Mouse (Mus musculus) MEL (cell line): ENCODE results near the gene Pdcd2l. TPM values are rescaled to one million over a fixed set of nuclear protein-coding genes. Genes with fewer than 3 reads are reported as not detected.

Experiments used
- DNase-seq: peaks from one replicate; pipeline ENCODE4 v3.0.0; 2011; ENCODE audit warnings: low read depth, low spot score
- H3K27ac ChIP-seq: 2 replicates; pipeline ENCODE4 v1.5.1; 2012; ENCODE audit warnings: low read depth, mild to moderate bottlenecking, control low read depth, low read length, moderate library complexity; ENCODE audit not compliant: control insufficient read depth
- H3K27me3 ChIP-seq, 2 experiments: fragments of 150-350 bp in 1 of 2; sonication (generic) in 1 of 2; 2 replicates each; pipeline ENCODE4 v1.6.1; 2012; ENCODE audit warnings: low read length in 2 of 2, mild to moderate bottlenecking in 2 of 2, improper control_type of control experiment in 1 of 2, moderate library complexity in 1 of 2; ENCODE audit not compliant: insufficient read depth in 2 of 2, control insufficient read depth in 1 of 2
- H3K36me3 ChIP-seq, 2 experiments: 2 replicates each; pipeline ENCODE4 v1.6.1; 2012 to 2014; ENCODE audit warnings: low read length in 2 of 2, improper control_type of control experiment in 1 of 2, inconsistent platforms in 1 of 2, mild to moderate bottlenecking in 1 of 2; ENCODE audit not compliant: insufficient read depth in 2 of 2, control insufficient read depth in 1 of 2
- H3K4me1 ChIP-seq, 2 experiments: fragments of 150-350 bp in 1 of 2; sonication (generic) in 1 of 2; 2 replicates each; pipeline ENCODE4 v1.6.1; 2012; ENCODE audit warnings: low read length in 2 of 2, improper control_type of control experiment in 1 of 2, mild to moderate bottlenecking in 1 of 2; ENCODE audit not compliant: insufficient read depth in 2 of 2, control insufficient read depth in 1 of 2
- H3K4me3 ChIP-seq, 2 experiments: fragments of 150-350 bp in 1 of 2; sonication (generic) in 1 of 2; 2 replicates each; pipeline ENCODE4 v1.5.1; 2012; ENCODE audit warnings: low read depth in 2 of 2, low read length in 2 of 2, mild to moderate bottlenecking in 2 of 2, moderate library complexity in 2 of 2, control low read depth in 1 of 2, improper control_type of control experiment in 1 of 2; ENCODE audit not compliant: control insufficient read depth in 1 of 2, insufficient read depth in 1 of 2
- H3K79me2 ChIP-seq: 2 replicates; pipeline ENCODE4 v1.6.1; 2012; ENCODE audit warnings: mild to moderate bottlenecking, low read length, moderate library complexity; ENCODE audit not compliant: control insufficient read depth, poor library complexity, insufficient read depth
- H3K9ac ChIP-seq: 2 replicates; pipeline ENCODE4 v1.6.1; 2012; ENCODE audit warnings: low read depth, mild to moderate bottlenecking, control low read depth, low read length, moderate library complexity; ENCODE audit not compliant: control insufficient read depth, poor library complexity, severe bottlenecking
- H3K9me3 ChIP-seq: fragments of 150-350 bp; sonication (generic); replicated peaks from 2 replicates; pipeline ENCODE4 v1.6.1; 2012; ENCODE audit warnings: mild to moderate bottlenecking, low read length, improper control_type of control experiment, moderate library complexity; ENCODE audit not compliant: insufficient read depth
- BHLHE40 ChIP-seq: IDR thresholded peaks from 2 replicates; pipeline ENCODE4 v1.6.1; 2012; ENCODE audit warnings: low read depth, mild to moderate bottlenecking, inconsistent platforms, low read length, improper control_type of control experiment, borderline replicate concordance
- CHD1 ChIP-seq: IDR thresholded peaks from 2 replicates; pipeline ENCODE4 v1.6.1; 2012; ENCODE audit warnings: low read depth, mild to moderate bottlenecking, inconsistent platforms, low read length, improper control_type of control experiment
- E2F4 ChIP-seq: IDR thresholded peaks from 2 replicates; pipeline ENCODE4 v1.6.1; 2011; ENCODE audit warnings: low read depth, low read length, improper control_type of control experiment, borderline replicate concordance
- ELF1 ChIP-seq: IDR thresholded peaks from 2 replicates; pipeline ENCODE4 v1.6.1; 2014; ENCODE audit warnings: low read depth, mild to moderate bottlenecking, inconsistent platforms, low read length, improper control_type of control experiment, moderate library complexity
- EP300 ChIP-seq, 2 experiments: IDR thresholded peaks; 2 replicates each; pipeline ENCODE4 v1.6.1; 2011; ENCODE audit warnings: improper control_type of control experiment in 2 of 2, low read length in 2 of 2, low read depth in 1 of 2, mild to moderate bottlenecking in 1 of 2
- GABPA ChIP-seq: IDR thresholded peaks from 2 replicates; pipeline ENCODE4 v1.6.1; 2012; ENCODE audit warnings: low read depth, mild to moderate bottlenecking, inconsistent platforms, low read length, improper control_type of control experiment, moderate library complexity
- HCFC1 ChIP-seq: IDR thresholded peaks from 2 replicates; pipeline ENCODE4 v1.6.1; 2012; ENCODE audit warnings: low read depth, mild to moderate bottlenecking, inconsistent platforms, low read length, improper control_type of control experiment, moderate library complexity
- JUND ChIP-seq: IDR thresholded peaks from 2 replicates; pipeline ENCODE4 v1.6.1; 2011; ENCODE audit warnings: low read depth, mild to moderate bottlenecking, improper control_type of control experiment, low read length
- KAT2A ChIP-seq: conservative IDR thresholded peaks from 2 replicates; pipeline ENCODE4 v1.6.1; 2012; ENCODE audit warnings: low read depth, low read length, improper control_type of control experiment, inconsistent platforms
- MAFK ChIP-seq: IDR thresholded peaks from 2 replicates; pipeline ENCODE4 v1.6.1; 2011; ENCODE audit warnings: low read depth, mild to moderate bottlenecking, low read length, improper control_type of control experiment, borderline replicate concordance
- MAX ChIP-seq: IDR thresholded peaks from 2 replicates; pipeline ENCODE4 v1.6.1; 2011; ENCODE audit warnings: low read length, improper control_type of control experiment
- MAZ ChIP-seq: IDR thresholded peaks from 2 replicates; pipeline ENCODE4 v1.6.1; 2012; ENCODE audit warnings: low read depth, mild to moderate bottlenecking, inconsistent platforms, low read length, improper control_type of control experiment
- MEF2A ChIP-seq: IDR thresholded peaks from 2 replicates; pipeline ENCODE4 v1.6.1; 2014; ENCODE audit warnings: low read depth, mild to moderate bottlenecking, inconsistent platforms, low read length, improper control_type of control experiment; ENCODE audit not compliant: poor library complexity, insufficient replicate concordance, severe bottlenecking; ENCODE audit errors: extremely low read depth
- MXI1 ChIP-seq: IDR thresholded peaks from 2 replicates; pipeline ENCODE4 v1.6.1; 2011; ENCODE audit warnings: mild to moderate bottlenecking, low read depth, low read length, improper control_type of control experiment
- MYB ChIP-seq: IDR thresholded peaks from 2 replicates; pipeline ENCODE4 v1.6.1; 2011; ENCODE audit warnings: mild to moderate bottlenecking, low read depth, low read length, improper control_type of control experiment
- MYC ChIP-seq: IDR thresholded peaks from 2 replicates; pipeline ENCODE4 v1.6.1; 2011; ENCODE audit warnings: low read depth, mild to moderate bottlenecking, low read length, improper control_type of control experiment, moderate library complexity
- POLR2A ChIP-seq, 2 experiments: IDR thresholded peaks; 2 replicates each; pipeline ENCODE4 v1.6.1; 2011 to 2012; ENCODE audit warnings: low read length in 2 of 2, mild to moderate bottlenecking in 2 of 2, control low read depth in 1 of 2, improper control_type of control experiment in 1 of 2, low read depth in 1 of 2, moderate library complexity in 1 of 2; ENCODE audit not compliant: control insufficient read depth in 1 of 2, insufficient read depth in 1 of 2, poor library complexity in 1 of 2
- POLR2AphosphoS5 ChIP-seq: IDR thresholded peaks from 2 replicates; pipeline ENCODE4 v1.6.1; 2012; ENCODE audit warnings: low read depth, borderline replicate concordance, mild to moderate bottlenecking, inconsistent platforms, low read length, moderate library complexity, mixed read lengths
- RAD21 ChIP-seq: IDR thresholded peaks from 2 replicates; pipeline ENCODE4 v1.6.1; 2011; ENCODE audit warnings: mild to moderate bottlenecking, low read depth, low read length, improper control_type of control experiment
- SMC3 ChIP-seq: IDR thresholded peaks from 2 replicates; pipeline ENCODE4 v1.6.1; 2011; ENCODE audit warnings: low read depth, low read length, improper control_type of control experiment
- TAL1 ChIP-seq: IDR thresholded peaks from 2 replicates; pipeline ENCODE4 v1.6.1; 2012; ENCODE audit warnings: mild to moderate bottlenecking, inconsistent platforms, low read length, moderate library complexity, mixed read lengths
- TBP ChIP-seq: IDR thresholded peaks from 2 replicates; pipeline ENCODE4 v1.8.0; 2011; ENCODE audit warnings: low read depth, low read length, improper control_type of control experiment
- TCF12 ChIP-seq: IDR thresholded peaks from 2 replicates; pipeline ENCODE4 v1.6.1; 2014; ENCODE audit warnings: low read depth, mild to moderate bottlenecking, inconsistent platforms, low read length, improper control_type of control experiment, moderate library complexity
- UBTF ChIP-seq: IDR thresholded peaks from 2 replicates; pipeline ENCODE4 v1.6.1; 2012; ENCODE audit warnings: low read depth, mild to moderate bottlenecking, inconsistent platforms, low read length, improper control_type of control experiment, moderate library complexity, borderline replicate concordance; ENCODE audit not compliant: insufficient read depth
- USF2 ChIP-seq, 2 experiments: IDR thresholded peaks; 2 replicates each; pipeline ENCODE4 v1.6.1; 2011 to 2012; ENCODE audit warnings: improper control_type of control experiment in 2 of 2, low read length in 2 of 2, borderline replicate concordance in 1 of 2, inconsistent platforms in 1 of 2, low read depth in 1 of 2, mild to moderate bottlenecking in 1 of 2; ENCODE audit not compliant: insufficient read depth in 1 of 2
- ZKSCAN1 ChIP-seq: IDR thresholded peaks from 2 replicates; pipeline ENCODE4 v1.6.1; 2012; ENCODE audit warnings: low read depth, mild to moderate bottlenecking, inconsistent platforms, low read length, improper control_type of control experiment, moderate library complexity
- polyA plus RNA-seq, 2 experiments: library from polyadenylated mRNA; stranded (reverse) in 1 of 2; unstranded in 1 of 2; fragments of >175 nt in 1 of 2; fragments of >200 nt in 1 of 2; gene quantifications; 2 replicates each; pipeline versions ENCODE4 v1.2.1 to v1.2.4; 2012; ENCODE audit warnings: low replicate concordance in 2 of 2, low read depth in 1 of 2; ENCODE audit not compliant: insufficient read length in 2 of 2, insufficient read depth in 1 of 2, missing spikeins in 1 of 2
- total RNA-seq: library from RNA; depleted of rRNA; stranded (reverse); fragments of 300-350 nt; gene quantifications from 2 replicates; pipeline ENCODE4 v1.2.3, GENCODE M21; 2012

Pdcd2l gene
- total and polyA plus RNA-seq, 3 experiments = 25.7 to 26.6 TPM; not detected in 1

DNA sequence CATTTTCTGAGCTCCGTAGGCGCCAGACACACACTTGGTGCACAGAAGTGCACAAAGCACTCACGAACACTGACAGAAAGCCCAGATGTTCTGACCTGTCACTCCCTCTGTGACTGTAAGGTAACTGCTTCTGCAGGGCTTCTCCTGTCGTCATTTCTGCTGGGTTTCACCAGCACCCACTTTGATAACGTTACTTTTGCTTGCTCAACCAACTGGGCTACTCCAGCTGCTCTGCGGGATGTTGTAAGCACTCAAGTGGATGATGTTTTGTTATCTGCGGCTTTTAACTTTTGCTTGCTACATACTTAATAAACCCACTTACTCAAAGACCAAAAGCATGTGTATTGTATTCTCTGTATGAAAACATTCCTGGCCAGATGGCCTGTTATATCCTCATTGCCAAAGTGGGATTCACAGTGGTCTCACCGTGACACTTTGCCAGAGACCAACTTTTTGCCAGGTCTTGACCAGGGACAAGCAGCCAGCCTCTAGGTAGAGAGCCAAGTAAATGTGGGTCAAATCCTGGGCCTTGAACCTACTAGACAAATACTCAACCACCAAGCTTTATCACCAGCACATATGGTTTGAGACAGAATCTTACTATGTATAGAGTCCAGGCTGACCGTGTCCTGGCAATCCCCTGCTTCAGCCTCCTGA lies 25.3 kb upstream of the Pdcd2l start:
- peaks cover 17% of the 10 kb centered on the region for H3K79me2 ChIP-seq
- no peak overlapping the region for H3K9ac ChIP-seq
- no peaks in the 10 kb centered on the region for H3K9me3 ChIP-seq
- peaks cover 3 to 11% of the 10 kb centered on the region in 2 experiments; a peak in 3 of 4 replicates for H3K4me1 ChIP-seq
- H3K27ac ChIP-seq = no peak overlapping the region
- H3K27me3 ChIP-seq = no peaks in the 10 kb centered on the region
- TF ChIP-seq POLR2AphosphoS5 = no peak
- no peak for TF ChIP-seq MEF2A
- TF ChIP-seq SMC3 = no peak
- no peak for TF ChIP-seq MAX
- TF ChIP-seq TAL1 = no peak
- no peak for TF ChIP-seq POLR2A (IDR thresholded peaks at IDR 0.05; ENCODE audit: control insufficient read depth in 1 of 2, insufficient read depth in 1 of 2, low read depth in 1 of 2, low read length in 2 of 2, poor library complexity in 1 of 2)
- no peak for TF ChIP-seq KAT2A
- no peak for TF ChIP-seq RAD21
- TF ChIP-seq TBP = no peak
- TF ChIP-seq CHD1 = no peak
- no peak for TF ChIP-seq GABPA
- TF ChIP-seq ZKSCAN1 = no peak
- no peak for TF ChIP-seq MAZ
- TF ChIP-seq HCFC1 = no peak
- no peak for TF ChIP-seq TCF12
- TF ChIP-seq E2F4 = no peak
- no peak for DNase-seq
- H3K36me3 ChIP-seq = peaks cover 13 to 61% of the 10 kb centered on the region in 2 experiments
- H3K4me3 ChIP-seq = no peak overlapping the region

DNA sequence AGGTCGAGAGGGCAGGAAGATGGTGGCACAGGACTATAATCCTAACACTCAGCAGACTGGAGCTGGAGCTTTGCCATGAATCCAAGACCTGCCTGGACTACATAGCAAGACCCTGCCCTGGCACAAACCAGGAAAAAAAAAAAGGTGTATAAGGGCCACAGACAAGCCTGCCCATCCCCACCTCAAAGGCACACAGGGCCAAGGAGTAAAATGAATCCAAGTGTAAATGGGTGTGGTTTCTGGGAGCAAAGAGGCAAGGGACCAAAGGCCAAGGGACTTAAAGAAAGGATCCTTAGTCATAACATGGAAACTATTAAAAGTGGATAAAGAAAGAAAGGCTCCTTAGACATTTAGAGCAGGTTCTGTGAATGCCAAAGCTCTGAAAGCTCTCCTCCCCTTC lies 22.0 kb upstream of the Pdcd2l start:
- DNase-seq = no peak
- Histone ChIP-seq H3K27ac (no peak overlapping the region), H3K9me3 (no peaks in the 10 kb centered on the region), H3K27me3 (no peaks in the 10 kb centered on the region), H3K36me3 (peaks cover 0 to 45% of the 10 kb centered on the region in 2 experiments; a peak in 2 of 4 replicates), H3K79me2 (peaks cover 2% of the 10 kb centered on the region; the same call in 1 of the 2 replicates), H3K4me1 (no peaks in the 10 kb centered on the region), H3K4me3 (no peak overlapping the region), H3K9ac (no peak overlapping the region)
- TF ChIP-seq JUND (no peak), USF2 (IDR thresholded peaks at IDR 0.05; ENCODE audit: borderline replicate concordance in 1 of 2, insufficient read depth in 1 of 2, low read depth in 1 of 2, low read length in 2 of 2) (no peak), UBTF (no peak), POLR2A (IDR thresholded peaks at IDR 0.05; ENCODE audit: control insufficient read depth in 1 of 2, insufficient read depth in 1 of 2, low read depth in 1 of 2, low read length in 2 of 2, poor library complexity in 1 of 2) (no peak), MAZ (no peak), MAX (no peak), TAL1 (no peak), MAFK (no peak), MXI1 (no peak), MYB (no peak), TBP (no peak), HCFC1 (no peak), ELF1 (no peak), EP300 (IDR thresholded peaks at IDR 0.05; ENCODE audit: low read depth in 1 of 2, low read length in 2 of 2) (no peak), POLR2AphosphoS5 (no peak), MYC (no peak), TCF12 (no peak), BHLHE40 (no peak)
